Mouse (Mus musculus) olfactory bulb, adult 2 months (tissue): ENCODE results near the gene Tmem72.

Experiments used
- CTCF ChIP-seq: fragments of 200-500 bp; IDR thresholded peaks from 2 replicates; pipeline ENCODE4 v1.5.1; 2012; ENCODE audit warnings: low read depth, mild to moderate bottlenecking, low read length, moderate library complexity; ENCODE audit not compliant: insufficient read depth
- POLR2A ChIP-seq: fragments of 200-500 bp; IDR thresholded peaks from 2 replicates; pipeline ENCODE4 v1.6.1; 2012; ENCODE audit warnings: mild to moderate bottlenecking, low read depth, low read length, moderate library complexity; ENCODE audit not compliant: insufficient read depth

DNA sequence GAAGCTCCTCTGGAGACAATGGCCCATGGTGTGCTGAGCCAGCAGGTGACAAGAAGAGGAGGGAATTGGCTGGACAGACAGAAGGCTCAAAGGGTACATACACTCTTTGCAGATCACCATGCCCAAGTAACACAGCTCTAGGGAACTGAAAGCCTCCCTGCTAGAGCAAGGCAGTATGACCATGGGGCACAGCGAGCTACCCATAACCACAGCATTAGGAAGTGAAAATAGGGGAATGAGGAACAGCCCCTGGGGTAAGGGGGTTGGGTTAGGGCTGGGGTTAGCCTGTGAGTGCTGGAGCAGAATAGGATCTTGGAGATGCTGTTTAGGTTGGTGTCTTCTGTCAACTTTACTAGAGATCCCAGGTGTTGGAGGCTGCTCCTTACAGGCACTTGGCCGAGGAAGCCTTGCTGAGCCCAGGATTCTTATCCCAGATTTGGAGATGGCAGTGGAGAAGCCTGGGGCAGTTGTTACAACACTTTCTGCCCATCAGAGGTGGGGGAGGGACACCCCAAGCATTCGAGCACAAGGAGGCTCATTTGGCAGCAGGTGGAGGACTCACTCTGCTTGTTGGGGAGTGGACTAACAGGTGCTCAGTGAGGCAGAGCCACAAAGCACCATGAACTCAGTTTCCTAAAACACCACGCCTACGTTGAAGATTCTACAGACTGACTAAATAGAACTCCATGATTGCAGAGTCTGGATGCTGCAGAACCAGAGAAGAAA lies 37.0 kb downstream of the Tmem72 start:
- TF ChIP-seq POLR2A, result no peak
- no peak for TF ChIP-seq CTCF
